Mouse (Mus musculus): ENCODE data around the gene Tspan14.

DNA sequence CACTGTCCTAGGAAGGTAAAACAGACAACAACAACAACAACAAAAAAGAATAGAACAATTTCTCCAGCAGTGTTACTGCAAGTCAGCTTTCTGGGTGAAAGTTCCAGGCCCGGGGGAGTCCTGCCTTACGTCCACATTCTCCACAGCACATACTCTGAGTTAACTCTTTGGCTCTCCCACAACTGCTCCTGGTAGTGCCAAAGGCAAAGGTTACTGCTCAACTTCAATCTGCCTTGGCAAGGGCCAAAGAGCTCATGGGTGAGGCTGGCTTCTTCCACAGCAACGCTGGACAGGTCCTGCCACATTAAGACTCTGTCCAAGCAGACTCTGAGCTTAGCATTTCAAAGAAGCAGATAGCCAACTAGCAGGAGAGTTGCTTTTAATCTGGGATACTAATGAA, 45.3 kb upstream of the Tspan14 start:
- TF ChIP-seq HCFC1 (IDR thresholded peaks at IDR 0.05; ENCODE audit: borderline replicate concordance, insufficient read depth, low read length) (no peak), ZNF384 (IDR thresholded peaks at IDR 0.05; ENCODE audit: low read depth, low read length) (no peak), MAFK (IDR thresholded peaks at IDR 0.05; ENCODE audit: insufficient read depth, low read depth, low read length) (no peak), CHD2 (IDR thresholded peaks at IDR 0.05; ENCODE audit: low read depth, low read length) (no peak)

Measured in ES-E14 (cell line).